Mouse (Mus musculus) adrenal gland (tissue): ENCODE data around the gene Cntnap1.
"Not testable (repeated sequence)": the region's sequence is repeated elsewhere in the genome, so short reads cannot be mapped to it uniquely, and the experiment has no call there.

Source experiments
- intact Hi-C: fragments of 180-260 bp; cut with DNase I; formaldehyde crosslinking; loops from one replicate; pipeline ENCODE4 v1.15.1; 2025

Cntnap1 gene

DNA sequence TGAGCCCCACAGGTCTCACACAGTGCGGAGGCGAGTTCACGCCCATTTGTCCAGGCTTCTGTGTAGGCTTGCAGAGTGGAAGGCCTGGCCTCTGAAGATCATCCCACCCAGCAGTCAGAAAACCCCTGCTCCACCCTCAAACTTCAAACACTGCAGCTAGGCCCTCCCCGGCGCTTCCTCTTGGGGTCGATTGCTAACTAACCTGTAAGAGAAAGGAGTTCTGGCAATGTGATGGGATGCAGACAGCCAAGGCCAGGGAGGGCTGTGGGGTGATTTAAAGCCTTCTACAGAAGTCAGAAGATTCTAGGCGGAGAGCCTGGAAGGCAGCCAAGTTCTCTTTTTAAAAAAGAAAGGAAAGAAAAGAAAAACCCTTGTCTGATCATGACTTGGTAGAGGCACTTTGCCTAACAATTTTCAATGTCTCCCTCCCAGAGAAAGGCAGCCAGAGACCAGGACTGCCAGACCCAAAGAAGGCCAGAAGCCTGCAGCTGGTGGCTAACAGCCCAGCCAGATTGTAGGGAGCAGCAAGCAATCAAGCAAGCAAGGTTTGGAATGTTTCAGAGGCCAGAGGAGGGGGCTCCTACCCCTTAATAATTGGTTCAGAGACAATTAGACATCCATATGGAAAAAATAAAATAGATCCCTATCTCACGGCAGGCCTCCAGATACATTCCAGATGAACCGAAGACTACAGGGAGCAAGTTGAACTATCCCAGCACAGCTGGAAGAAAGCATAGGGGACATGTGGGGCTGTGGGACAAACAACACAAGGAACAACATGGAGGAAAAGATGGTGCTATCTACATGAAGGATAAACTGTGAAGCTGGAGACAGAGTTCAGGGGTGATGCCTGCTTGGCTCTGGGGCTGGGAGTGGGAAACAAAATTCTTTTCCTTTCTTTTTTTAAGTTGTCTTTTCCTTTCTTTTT lies 20.9 kb upstream of the Cntnap1 start:
- intact Hi-C loops = no loop called here

DNA sequence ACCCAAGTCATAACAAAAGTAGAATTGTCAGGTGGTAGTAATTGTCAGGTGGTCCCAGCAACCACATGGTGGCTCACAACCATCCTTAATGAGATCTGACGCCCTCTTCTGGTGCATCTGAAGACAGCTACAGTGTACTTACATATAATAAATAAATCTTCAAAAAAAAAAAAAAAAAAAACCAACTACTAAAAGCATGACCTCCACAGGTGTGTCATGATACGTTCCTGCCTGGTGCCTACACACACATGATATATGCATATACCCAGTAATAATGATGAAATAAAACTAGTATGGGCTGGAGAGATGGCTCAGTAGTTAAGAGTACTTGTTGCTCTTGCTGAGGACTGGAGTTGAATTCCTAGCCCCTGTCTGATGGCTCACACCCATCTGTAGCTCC lies 19.3 kb upstream of the Cntnap1 start:
- intact Hi-C loops = no loop called here

DNA sequence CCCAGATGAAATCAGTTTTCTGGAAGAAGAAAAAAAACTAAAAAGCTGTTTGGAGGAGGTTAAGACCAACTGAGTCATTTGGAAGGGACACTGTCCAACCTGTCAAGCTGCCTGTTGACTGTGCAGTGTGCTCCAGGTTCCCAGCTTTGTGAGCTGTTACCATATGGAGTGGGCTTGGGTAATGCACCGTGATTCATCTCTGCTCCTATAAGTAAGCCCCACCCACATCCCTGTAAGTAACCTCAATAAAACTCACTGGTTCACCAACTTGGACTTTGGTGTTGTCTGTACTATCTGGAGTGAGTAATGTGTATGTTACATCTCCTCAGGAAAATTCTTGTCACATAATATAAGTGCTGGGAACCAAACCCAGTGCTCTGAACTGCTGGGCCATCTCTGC lies 17.5 kb upstream of the Cntnap1 start:
- intact Hi-C loops = no loop called here

DNA sequence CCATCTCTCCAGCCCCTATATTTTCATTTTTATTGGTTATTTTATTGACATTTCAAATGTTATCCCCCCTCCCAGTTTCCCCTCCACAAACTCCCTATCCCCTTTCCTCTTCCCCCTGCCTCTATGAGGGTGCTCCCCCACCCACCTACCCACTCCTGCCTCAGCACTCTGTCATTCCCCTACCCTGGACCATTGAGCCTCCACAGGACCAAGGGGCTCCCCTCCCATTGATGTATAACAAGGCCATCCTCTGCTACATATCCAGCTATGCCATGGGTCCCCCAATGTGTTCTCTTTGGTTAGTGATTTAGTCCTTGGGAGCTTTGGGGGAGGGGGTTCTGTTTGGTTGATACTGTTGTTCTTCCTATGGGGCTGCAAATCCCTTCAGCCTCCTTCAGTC lies 15.7 kb upstream of the Cntnap1 start:
- intact Hi-C loops = no loop called here

DNA sequence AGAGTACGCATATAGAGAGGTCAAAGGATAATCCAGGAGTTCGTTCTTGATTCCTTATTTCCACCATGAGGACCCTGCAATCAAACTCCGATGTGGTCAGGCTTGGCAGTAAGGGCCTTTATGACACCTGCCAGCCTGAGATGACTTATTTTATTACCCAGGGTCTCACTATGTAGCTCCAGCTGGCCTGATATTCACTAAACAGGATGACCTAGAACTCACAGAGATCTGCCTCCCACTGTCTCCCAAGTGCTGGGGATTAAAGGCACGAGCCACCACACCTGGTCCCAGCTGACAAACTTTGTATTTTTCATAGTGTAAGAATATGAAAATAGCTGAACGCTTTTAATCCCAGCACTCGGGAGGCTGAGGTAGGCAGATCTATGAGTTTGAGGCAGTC lies 15.2 kb upstream of the Cntnap1 start:
- intact Hi-C loops = no loop called here

DNA sequence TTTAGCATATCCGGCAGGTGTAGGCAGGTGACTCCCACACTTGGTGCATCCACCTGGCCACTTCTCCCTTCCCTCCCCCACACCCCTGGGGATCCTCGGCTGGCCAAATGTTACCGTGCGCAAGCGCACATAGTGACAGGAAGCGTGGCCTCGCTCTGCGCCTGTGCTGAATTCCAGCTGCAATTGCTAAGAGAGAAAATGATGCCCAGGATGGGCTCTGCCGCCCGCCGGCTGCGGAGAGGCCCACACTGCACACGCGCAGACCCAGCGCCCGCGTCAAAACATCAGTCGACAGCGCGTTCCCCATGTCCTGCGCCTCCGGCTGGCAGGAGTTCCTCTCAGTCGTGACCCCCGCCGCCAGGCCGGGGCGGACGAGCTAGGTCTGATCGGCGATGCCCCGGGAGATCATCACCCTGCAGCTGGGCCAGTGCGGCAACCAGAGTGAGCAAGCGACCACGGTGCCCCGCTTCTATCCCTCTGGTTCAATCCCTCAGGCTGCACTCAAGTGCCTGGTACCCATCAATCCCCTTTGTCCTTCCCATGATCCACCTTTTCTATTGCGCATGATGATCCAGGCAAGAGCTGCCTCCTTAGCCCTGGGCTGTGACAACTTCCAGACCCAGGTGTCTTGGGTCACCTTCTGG lies 14.5 kb upstream of the Cntnap1 start, which contains the start of gene Tubg2:
Gene Tubg2 (plus strand): TSS at position 180 of the 644 bp plus-strand sequence.
- intact Hi-C loops = no loop called here

DNA sequence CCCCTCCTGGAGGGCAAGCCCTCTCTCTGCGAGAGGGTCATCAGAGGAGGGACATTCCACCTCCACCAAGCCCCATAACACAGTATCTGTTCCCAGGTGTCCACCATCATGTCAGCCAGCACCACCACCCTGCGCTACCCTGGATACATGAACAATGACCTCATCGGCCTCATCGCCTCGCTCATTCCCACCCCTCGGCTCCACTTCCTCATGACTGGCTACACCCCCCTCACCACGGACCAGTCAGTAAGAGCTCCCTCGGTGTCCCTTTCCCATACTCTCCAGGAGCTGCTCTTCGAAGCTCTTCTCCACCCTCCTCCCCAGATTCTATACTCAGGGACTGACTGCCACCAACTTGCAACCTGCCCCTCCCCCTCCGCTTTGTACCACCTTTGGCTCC lies 10.2 kb upstream of the Cntnap1 start:
- intact Hi-C loops = not testable (repeated sequence)

DNA sequence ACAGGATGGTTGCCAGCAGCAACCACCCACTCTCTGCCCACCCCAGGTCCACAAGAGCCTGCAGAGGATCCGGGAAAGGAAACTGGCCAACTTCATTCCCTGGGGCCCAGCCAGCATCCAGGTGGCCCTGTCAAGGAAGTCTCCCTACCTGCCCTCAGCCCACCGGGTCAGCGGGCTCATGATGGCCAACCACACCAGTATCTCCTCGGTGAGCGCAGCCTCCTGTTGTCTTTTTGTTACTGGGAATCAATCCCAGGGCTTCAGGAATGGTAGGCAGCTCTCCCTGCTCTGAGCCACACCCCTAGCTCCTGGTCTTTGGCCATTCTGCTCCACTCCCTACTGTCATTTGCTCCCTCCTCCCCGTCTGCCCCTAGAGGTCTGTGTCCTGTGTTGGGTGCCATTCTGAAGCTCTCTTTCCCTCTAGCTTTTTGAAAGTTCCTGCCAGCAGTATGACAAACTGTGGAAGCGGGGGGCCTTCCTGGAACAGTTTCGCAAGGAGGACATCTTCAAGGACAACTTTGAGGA lies 9.3 kb upstream of the Cntnap1 start:
- intact Hi-C loops = not testable (repeated sequence)

DNA sequence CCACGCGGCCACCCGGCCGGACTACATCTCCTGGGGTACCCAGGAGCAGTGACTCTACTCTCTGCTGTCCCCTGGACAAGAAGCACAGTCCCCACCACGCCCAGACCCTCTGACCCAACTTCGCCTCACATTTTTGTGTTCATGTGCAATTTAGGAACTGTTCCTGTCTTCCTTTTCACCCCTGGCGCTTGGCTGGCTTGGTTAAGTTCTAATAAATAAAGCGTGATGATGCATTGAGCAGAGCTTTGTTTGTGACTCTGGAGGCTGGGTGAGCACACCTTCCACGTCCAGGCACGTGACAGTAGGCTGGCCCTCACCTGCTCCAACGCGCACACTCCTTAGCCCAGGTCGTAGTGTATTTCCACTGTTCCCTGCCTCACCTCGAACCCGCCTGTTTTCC lies 8.8 kb upstream of the Cntnap1 start:
- intact Hi-C loops = no loop called here

DNA sequence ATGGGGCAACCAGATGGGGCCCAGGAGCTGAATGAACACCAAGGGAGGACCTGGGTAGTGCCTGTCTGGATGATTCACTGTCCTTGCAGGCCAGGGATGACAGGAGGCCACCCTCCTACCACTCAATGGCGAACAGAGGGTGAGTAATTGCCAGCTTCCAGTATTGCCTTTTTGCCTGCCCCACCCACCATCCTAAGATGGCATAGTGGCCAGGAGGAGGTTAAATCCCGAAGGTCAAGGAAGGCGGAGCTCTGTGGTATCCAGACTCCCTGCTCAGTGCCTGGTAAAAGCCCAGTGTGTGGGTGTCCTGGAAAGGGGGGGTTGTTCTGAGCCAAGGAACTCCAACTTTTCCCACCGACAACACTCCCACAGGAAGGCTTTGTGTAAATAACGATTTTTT lies 8.0 kb upstream of the Cntnap1 start:
- intact Hi-C loops = no loop called here

DNA sequence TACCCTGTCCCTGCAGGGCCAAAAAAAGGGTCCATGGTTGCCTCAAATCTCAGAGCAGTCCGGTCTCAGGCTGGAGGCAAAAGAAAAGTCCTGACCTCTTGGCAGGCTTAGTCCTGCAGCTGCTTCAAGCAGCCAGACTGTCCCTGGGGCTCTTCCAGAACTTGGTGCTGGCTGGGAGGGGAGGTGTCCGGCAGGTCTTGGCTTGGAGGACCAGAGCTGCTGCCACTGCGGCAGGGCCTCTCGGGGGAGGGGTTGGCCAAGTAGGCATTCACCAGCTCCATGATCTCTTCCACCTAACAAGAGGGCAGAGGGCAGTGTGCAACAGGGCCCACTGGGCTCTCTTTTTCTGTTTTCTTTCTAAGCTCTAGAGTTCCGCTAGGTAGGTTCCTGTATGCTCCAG lies 7.6 kb upstream of the Cntnap1 start:
- intact Hi-C loops = no loop called here

DNA sequence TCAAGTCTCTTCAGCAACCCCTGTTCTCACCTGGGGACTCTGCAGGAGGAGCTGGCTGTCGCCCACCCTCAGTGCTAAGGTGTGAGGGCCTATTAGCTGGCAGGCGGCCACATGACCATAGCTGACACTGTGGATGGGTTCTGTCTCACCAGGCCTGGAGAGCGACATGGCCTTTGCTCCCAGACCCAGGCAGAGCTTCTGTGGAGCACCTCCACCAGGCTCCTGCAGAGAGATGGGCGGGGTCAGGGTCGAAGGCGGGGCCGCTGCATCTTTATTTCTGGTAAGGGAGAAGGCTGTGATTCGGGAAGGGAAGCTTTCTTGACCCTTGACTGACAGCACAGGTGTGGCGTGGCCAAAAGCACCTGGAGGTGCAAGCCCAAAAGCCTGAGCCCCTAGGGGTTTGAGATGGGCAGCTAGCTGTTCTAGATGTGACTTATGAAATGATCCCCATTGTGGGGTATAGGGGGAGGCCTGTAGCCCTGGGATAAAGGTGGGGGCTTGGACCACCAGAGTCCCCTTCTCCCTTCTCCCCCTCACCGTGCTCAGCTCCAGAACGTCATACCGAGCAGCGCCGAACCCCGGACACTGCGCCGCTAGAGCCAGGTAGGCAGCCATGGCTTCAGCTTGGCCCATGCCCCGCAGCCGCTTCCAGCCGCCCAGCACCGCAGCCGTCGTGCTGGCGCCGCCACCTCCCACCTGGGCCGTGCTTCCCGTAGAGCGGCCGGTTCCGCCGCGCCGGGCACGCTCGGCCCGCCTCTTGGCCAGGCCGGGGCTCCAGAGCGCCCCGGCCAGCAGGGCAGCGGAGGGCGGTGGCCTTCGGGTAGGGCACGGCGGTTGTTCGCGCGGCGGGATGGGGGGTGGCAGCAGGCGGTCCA lies 6.6 kb upstream of the Cntnap1 start:
- intact Hi-C loops = no loop called here

DNA sequence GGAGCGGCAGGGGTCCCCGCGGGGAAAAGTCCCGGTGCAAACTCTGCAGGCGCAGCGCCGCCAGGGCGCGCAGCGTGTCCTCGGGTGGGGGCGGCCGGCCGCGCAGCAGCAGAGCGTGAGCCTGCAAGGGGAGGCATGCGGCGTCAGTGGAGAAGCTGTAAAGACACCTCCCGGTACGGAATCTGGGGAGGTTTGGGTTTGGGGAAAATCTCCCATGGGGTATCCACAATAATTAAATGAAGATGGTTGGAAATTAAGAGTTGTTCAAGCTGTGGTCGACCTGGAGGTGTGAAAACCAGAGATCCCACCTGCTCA lies 6.0 kb upstream of the Cntnap1 start:
- intact Hi-C loops = no loop called here

DNA sequence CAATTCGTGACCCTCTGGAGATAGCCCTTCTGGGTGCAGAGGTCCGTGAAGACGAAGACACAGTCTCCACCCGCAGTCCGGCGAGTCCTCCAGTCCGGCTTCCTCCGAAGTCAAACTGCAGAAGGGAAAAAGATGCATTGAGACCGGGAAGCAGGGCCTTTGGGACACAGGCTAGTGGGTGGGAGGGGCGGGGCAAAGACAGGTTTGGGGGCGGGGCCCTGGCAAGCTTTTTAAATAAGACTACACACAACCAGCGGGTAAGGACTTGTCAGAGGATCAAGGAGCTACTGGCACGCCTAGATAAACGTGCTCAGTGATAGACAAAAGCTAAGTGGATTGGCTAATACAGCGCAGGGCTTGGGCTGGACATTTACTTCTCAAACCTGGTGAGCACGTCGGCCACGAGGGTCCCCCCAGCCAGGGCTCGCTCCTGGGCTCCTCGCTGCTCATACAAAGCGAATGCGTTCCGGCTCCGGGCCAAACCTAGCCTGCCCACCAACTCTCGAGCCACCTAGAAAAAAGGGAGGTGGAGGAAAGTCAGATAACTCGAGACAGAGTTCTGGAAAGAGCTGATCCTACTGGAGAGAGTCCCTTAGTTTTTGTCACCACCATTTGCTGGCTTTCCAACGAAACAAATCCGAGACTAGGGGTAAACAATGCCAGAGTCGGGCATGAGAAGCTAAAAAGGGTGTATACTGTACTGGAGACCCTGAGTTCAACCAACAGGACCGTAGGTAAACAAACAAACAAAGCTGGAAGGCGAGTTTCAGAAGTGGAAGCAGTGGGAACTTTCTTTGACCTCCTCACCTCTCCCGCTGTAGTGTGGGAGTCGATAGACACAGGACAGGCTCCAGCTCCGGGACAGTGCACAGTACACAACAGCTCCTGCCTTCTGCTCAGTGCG lies 5.4 kb upstream of the Cntnap1 start:
- intact Hi-C loops = no loop called here

DNA sequence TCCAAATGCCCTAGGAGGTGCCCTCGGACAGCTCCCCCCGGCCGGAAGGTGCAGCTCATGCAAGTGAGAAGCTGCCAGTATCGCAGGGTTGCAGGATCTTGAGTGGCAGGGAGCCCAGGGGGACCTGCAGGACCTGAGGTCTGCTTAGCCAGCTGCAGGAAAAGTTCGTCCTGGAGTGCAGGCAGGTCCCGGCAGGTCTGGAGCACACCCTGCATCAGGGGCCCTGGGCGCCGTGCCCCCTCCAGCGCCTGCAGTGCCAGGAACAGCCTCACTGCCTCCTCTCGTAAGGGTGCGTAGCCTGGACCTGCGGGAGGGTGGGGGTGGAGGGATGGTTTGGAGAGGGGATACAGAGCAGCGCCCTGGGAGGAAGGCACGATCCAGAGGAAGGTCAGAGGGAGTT lies 4.0 kb upstream of the Cntnap1 start:
- intact Hi-C loops = no loop called here

DNA sequence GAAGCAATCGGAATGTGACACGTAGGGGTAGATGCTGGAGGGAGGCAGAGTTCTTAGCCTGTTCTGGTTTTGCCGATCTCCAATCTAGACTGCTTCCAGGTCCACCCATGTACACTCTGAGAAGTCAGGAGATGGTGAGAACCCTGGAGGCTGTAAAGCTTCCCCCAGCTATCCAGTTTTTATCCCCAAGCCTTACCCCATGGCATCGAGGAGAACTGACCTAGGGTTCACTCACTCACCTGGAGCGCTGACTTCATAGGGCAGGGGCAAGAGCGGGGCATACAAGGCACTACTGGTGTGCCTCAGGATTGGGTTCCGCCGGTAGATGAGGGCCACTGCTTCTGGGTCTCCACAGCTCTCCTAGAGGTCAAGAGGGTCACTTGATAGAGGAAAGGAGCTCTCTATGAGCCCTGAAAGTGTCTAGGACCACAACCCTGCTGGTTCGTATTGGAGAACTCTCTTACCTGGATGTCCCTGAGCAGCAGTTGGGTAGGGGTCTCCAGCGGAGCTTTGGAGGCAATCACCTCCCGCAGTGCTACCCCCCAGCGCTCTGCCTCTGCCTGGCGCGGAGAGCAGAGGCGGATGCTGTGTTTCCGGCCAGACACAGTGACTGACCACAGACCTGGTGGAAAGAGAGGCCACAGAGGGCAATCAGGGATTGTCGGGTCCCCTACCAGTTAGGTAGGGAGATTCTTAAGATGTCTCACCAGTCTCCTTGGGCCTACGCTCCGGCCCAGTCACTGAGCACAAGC lies 2.9 kb upstream of the Cntnap1 start:
- intact Hi-C loops = no loop called here

DNA sequence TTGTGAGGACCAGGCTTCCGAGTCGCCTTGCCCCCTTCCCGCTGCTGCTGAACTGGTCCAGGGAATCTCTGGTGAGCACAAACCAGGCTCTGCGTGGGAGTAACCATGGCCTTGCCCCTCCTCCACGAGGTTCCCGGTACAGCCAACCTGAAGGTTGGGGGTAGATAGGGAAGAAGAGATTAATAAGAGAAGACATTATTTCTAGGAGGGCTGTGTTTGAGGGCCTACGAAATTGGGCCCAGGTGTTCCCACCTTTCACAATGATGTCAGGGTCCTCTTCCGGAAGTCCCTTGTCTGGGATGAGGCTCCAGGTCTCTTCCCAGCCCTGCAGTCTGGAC lies 2.4 kb upstream of the Cntnap1 start:
- intact Hi-C loops = no loop called here

DNA sequence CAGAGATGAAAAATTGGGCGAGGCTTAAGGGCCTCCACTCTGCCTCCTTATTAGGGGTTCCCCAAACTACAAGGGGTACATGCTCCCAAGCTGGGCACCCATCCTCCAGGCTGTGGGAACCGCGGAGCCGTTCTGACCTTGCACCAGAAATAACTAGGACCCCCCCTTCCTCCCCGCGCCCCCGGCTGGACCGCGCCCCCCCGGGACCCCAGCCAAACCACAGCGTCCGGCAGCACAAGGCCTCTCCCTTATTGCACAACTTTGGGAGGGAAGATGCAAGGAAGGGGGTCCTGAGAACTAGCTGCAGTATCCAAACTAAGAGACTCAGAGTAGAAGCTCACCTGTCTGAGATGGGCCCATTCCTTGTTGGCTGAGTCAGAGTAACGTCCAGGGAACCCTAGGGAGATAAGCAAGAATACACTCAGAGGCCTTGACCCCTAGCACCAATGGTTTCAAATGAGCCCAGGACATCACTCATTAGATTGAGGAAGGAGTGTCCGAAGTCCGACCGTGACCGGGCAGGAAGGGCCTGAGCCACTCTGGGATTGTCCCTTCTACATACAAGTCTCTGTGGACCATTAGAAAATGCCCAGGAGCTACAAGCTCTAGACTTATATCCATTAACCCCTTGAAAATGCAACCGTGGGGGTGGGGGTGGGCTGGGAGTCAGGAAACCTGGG lies 1.9 kb upstream of the Cntnap1 start:
- intact Hi-C loops = no loop called here

DNA sequence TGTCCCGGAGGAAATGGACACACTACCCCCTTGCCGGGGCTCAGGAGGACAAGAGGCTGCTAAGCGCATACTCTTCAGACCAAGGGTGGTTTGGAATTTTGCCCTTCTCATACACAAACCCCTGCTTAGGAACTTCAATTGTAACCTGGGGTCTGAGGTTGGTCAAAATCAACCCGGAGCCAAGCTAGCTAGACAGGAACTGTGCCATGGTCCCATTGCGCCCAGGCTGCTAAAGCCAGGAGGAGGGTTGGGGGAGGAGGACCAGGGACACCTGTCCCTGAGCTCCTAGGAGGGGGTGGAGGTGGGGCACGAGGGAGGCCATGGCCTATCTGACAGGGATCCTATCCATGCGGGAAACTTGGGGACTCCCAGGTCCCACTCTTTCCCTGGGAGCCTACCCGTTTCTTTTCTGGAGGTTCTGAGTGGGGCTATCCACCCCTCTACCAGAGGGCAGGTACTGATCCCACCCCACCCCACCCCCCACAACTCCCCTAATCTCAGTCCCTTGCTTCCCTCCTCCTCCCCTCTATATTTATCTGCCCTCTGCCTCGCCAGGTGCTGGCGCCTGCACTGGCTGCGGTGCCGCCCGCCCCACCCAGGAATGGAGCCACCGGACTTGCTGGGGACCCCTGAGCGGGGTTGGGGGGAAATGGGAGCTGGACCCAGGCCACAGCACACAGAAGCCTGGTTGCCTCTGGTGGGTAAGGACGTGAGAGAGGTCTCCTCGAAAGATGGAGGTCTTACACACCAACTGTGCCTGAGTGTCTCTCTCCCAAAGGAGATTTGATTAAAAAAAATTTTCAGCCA lies 819 bp upstream of the Cntnap1 start:
- intact Hi-C loops = loop anchor here (5.0 kb wide), 1 partner anchor 32 kb away; no protein-coding TSS in a partner anchor
